Mouse (Mus musculus) layer of hippocampus, postnatal 10 days (tissue): Measurements from ENCODE around the gene Galr3. TPM values are rescaled to one million over a fixed set of nuclear protein-coding genes. Genes with fewer than 3 reads are reported as not detected.

ENCODE experiments used
- microRNA-seq, 2 experiments: library from miRNA; unstranded; fragments of <30 nt; microRNA quantifications; one replicate each; pipeline ENCODE4 v1.2.0; 2021
- total RNA-seq, 2 experiments: library from RNA; stranded (reverse); gene quantifications; 2 replicates each; pipeline ENCODE4 v1.2.3; 2021

Gene Galr3
- total RNA-seq, 2 experiments from 2014 or later: 0.33 to 0.48 TPM

Small RNA genes within 50 kb of the gene (microRNA-seq; reads per million reads assigned to microRNA genes)
- gene Mir6956: 2.0 to 3.1 reads per million in 2 experiments

Other genes starting within 250 kb of the Galr3 start
- 1 to 10 TPM; 5.8 to 6.0 TPM for gene Card10, start 238.8 kb upstream of the Galr3 start, total RNA-seq
- 1 to 10 TPM; 7.6 to 8.5 TPM for gene Cdc42ep1, start 199.3 kb upstream of the Galr3 start, total RNA-seq
- gene Lgals2, start 186.4 kb upstream of the Galr3 start, total RNA-seq: not detected
- gene Gga1, start 164.7 kb upstream of the Galr3 start, total RNA-seq: 10 to 100 TPM; 56.8 to 58.0 TPM
- gene Gm49510, start 142.2 kb upstream of the Galr3 start, total RNA-seq: not detected
- gene Sh3bp1, start 142.1 kb upstream of the Galr3 start, total RNA-seq: 10 to 100 TPM in 1 of 2 experiments, 1 to 10 TPM in 1; 8.6 to 12.1 TPM
- gene Pdxp, start 128.0 kb upstream of the Galr3 start, total RNA-seq: 100 to 1,000 TPM; 135 to 139 TPM
- gene Lgals1, start 115.2 kb upstream of the Galr3 start, total RNA-seq: 10 to 100 TPM; 31.2 to 37.7 TPM
- 10 to 100 TPM; 43.0 to 43.2 TPM for gene Nol12, start 107.0 kb upstream of the Galr3 start, total RNA-seq
- 10 to 100 TPM; 26.4 to 28.9 TPM for gene Triobp, start 94.2 kb upstream of the Galr3 start, total RNA-seq
- gene H1f0, start 13.4 kb upstream of the Galr3 start, total RNA-seq: 10 to 100 TPM; 80.6 to 80.7 TPM
- gene Ankrd54, start 21.0 kb downstream of the Galr3 start, total RNA-seq: 10 to 100 TPM; 19.5 to 22.2 TPM
- gene Eif3l, start 33.3 kb downstream of the Galr3 start, total RNA-seq: 100 to 1,000 TPM in 1 of 2 experiments, 10 to 100 TPM in 1; 94.6 to 102 TPM
- gene Micall1, start 67.0 kb downstream of the Galr3 start, total RNA-seq: 10 to 100 TPM; 30.4 to 33.0 TPM
- gene Polr2f, start 99.1 kb downstream of the Galr3 start, total RNA-seq: 100 to 1,000 TPM; 120 to 138 TPM
- gene 1700088E04Rik, start 99.4 kb downstream of the Galr3 start, total RNA-seq: 10 to 100 TPM; 14.7 to 15.4 TPM
- gene Sox10, start 123.4 kb downstream of the Galr3 start, total RNA-seq: 10 to 100 TPM; 35.7 to 38.0 TPM
- 10 to 100 TPM; 53.0 to 55.1 TPM for gene Pick1, start 187.3 kb downstream of the Galr3 start, total RNA-seq
- 1 to 10 TPM in 1 of 2 experiments, under 1 TPM in 1; 0.80 to 1.0 TPM for gene Gm49486, start 187.5 kb downstream of the Galr3 start, total RNA-seq
- under 1 TPM in 1 of 2 experiments, not detected in 1; 0.41 TPM for gene Slc16a8, start 212.9 kb downstream of the Galr3 start, total RNA-seq
- gene Baiap2l2, start 243.7 kb downstream of the Galr3 start, total RNA-seq: 1 to 10 TPM; 2.8 to 4.8 TPM